Mouse (Mus musculus): ENCODE data around the gene Shq1.

DNA sequence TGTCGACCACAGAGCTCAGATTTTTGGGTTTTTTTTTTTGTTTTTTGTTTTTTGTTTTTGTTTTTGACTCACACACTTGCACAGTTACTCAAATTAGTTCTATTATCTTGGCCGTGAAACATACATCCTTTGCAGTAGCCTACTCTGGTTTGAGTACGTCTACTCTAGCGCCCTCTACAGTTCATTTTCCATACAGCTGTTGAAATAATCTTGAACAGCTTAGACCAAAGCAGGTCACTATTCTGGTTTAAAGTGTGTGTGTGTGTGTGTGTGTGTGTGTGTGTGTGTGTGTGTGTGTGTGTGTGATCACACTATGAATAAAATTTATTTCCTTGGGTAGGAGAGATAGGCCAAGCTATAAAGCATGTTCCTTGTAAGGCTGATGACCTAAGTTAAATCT is 39.2 kb upstream of the Shq1 start:
- TF ChIP-seq CTCF (IDR thresholded peaks at IDR 0.05; ENCODE audit: control insufficient read depth, insufficient read depth, insufficient read length): no peak
- no peak for TF ChIP-seq USF1 (IDR thresholded peaks at IDR 0.05; ENCODE audit: low read depth)
- TF ChIP-seq MAX (IDR thresholded peaks at IDR 0.05): no peak

Measured in C2C12 (cell line).